ENCODE assay signal across 8 mouse cellular contexts in genomic region chr17:47359964-47360363, GRCm38 (mm10). TPM values are rescaled to one million over a fixed set of nuclear protein-coding genes. Genes with fewer than 3 reads are reported as not detected.
DNase-seq lines count a peak whose midpoint lies in the region; ATAC-seq and TF ChIP-seq lines count a peak whose summit lies in the region.
"Had no signal": no experiment of that assay in that cellular context is flagged by ENCODE, and none has a peak within 500 bp of the region (broad histone marks: within the 10 kb centered on the region; RNA-seq: fewer than 3 reads in every experiment).

No protein-coding gene starts in this region.

- ATAC-seq in kidney, embryonic 14.5 days (ENCODE audit: low FRiP score, low TSS enrichment): no peak
- no peak for ATAC-seq in G1E (ENCODE audit: extremely low read depth, insufficient number of reproducible peaks, low FRiP score, poor library complexity, severe bottlenecking)

- DNase-seq in kidney, adult 11 months: peak; percentile 27
- DNase-seq in G1E (ENCODE audit: low spot score): no peak
- peak; percentile 40 for DNase-seq in kidney, adult 9 months
- peak; percentile 24 for DNase-seq in lung, postnatal 25 days (ENCODE audit: low spot score)

- H3K9me3 ChIP-seq in kidney, embryonic 14.5 days (ENCODE audit: control insufficient read depth, low read length): no peaks in the 10 kb centered on the region
- no peaks in the 10 kb centered on the region for H3K9me3 ChIP-seq in G1E (replicated peaks)
- H3K9me3 ChIP-seq: neural tube, embryonic 13.5 days had no signal

- no peak overlapping the region for H3K4me2 ChIP-seq in kidney, embryonic 14.5 days (replicated peaks; ENCODE audit: low read depth, low read length)
- H3K4me2 ChIP-seq: neural tube, embryonic 13.5 days had no signal

- no peak overlapping the region for H3K27ac ChIP-seq in kidney, embryonic 14.5 days (ENCODE audit: low read depth, low read length)
- no peak overlapping the region for H3K27ac ChIP-seq in bone marrow, adult 2 months (ENCODE audit: control insufficient read depth, insufficient read depth, low read depth, low read length, poor library complexity)
- no peak overlapping the region for H3K27ac ChIP-seq in testis, adult 2 months (ENCODE audit: control insufficient read depth, insufficient read depth, low read depth, low read length)
- H3K27ac ChIP-seq: neural tube, embryonic 13.5 days had no signal

- no peaks in the 10 kb centered on the region for H3K27me3 ChIP-seq in kidney, embryonic 14.5 days (ENCODE audit: control insufficient read depth, insufficient read depth, low read length)
- H3K27me3 ChIP-seq in G1E (ENCODE audit: insufficient read depth, low read length): peaks cover 14% of the 10 kb centered on the region
- H3K27me3 ChIP-seq in testis, adult 2 months (ENCODE audit: control insufficient read depth, insufficient read depth, low read length): no peaks in the 10 kb centered on the region

- H3K9ac ChIP-seq in kidney, embryonic 14.5 days (ENCODE audit: low read depth, low read length): no peak overlapping the region
- H3K9ac ChIP-seq: neural tube, embryonic 13.5 days had no signal

- no peak for TF ChIP-seq POLR2A in bone marrow, adult 2 months (IDR thresholded peaks at IDR 0.05; ENCODE audit: borderline replicate concordance, control insufficient read depth, low read depth, low read length)
- no peak for TF ChIP-seq POLR2A in testis, adult 2 months (IDR thresholded peaks at IDR 0.05; ENCODE audit: control insufficient read depth, low read depth, low read length)

- no peaks in the 10 kb centered on the region for H3K4me1 ChIP-seq in kidney, embryonic 14.5 days (ENCODE audit: control insufficient read depth, insufficient read depth, low read length)
- peaks cover 2% of the 10 kb centered on the region; the same call in 1 of the 2 replicates for H3K4me1 ChIP-seq in G1E (ENCODE audit: insufficient read depth, low read depth, low read length)
- H3K4me1 ChIP-seq in bone marrow, adult 2 months (ENCODE audit: control insufficient read depth, insufficient read depth, low read length): no peaks in the 10 kb centered on the region
- peaks cover 5% of the 10 kb centered on the region for H3K4me1 ChIP-seq in testis, adult 2 months (ENCODE audit: control insufficient read depth, insufficient read depth, low read length)
- H3K4me1 ChIP-seq: neural tube, embryonic 13.5 days had no signal

- no peak overlapping the region for H3K4me3 ChIP-seq in kidney, embryonic 14.5 days (ENCODE audit: low read length)
- H3K4me3 ChIP-seq in G1E (ENCODE audit: low read depth, low read length): no peak overlapping the region
- no peak overlapping the region for H3K4me3 ChIP-seq in bone marrow, adult 2 months (replicated peaks; ENCODE audit: control insufficient read depth, low read depth, low read length)
- H3K4me3 ChIP-seq in testis, adult 2 months (ENCODE audit: control insufficient read depth, low read depth, low read length): no peak overlapping the region
- H3K4me3 ChIP-seq: neural tube, embryonic 13.5 days had no signal

- H3K36me3 ChIP-seq in kidney, embryonic 14.5 days (ENCODE audit: control insufficient read depth, insufficient read depth, low read length): peaks cover 46% of the 10 kb centered on the region
- H3K36me3 ChIP-seq in G1E (replicated peaks): no peaks in the 10 kb centered on the region
- H3K36me3 ChIP-seq in testis, adult 2 months (ENCODE audit: control insufficient read depth, insufficient read depth, low read length): no peaks in the 10 kb centered on the region

- WGBS in kidney, embryonic 14.5 days: 62% methylated on average over 6 of the region's 6 CpGs
- 37% methylated on average over 6 of the region's 6 CpGs for WGBS in bone marrow, adult 2 months

- peak; percentile 84 for TF ChIP-seq CTCF in G1E (IDR thresholded peaks at IDR 0.05; ENCODE audit: low read depth, low read length)
- TF ChIP-seq CTCF in bone marrow, adult 2 months (IDR thresholded peaks at IDR 0.05; ENCODE audit: control insufficient read depth, insufficient read depth, low read length): peak; percentile 73
- peak; percentile 74; the same call in 1 of the 2 replicates for TF ChIP-seq CTCF in testis, adult 2 months (IDR thresholded peaks at IDR 0.05; ENCODE audit: control insufficient read depth, insufficient read depth, insufficient replicate concordance, low read depth, low read length)

RNA-seq across cellular contexts. Expression of gene Mrps10, which starts 8.7 kb away (rescaled TPM):
- polyA plus RNA-seq in kidney, embryonic 14.5 days (2014; fragmentation: Nextera tagmentation; extraction: Ambion mirVana): 91.2 and 98.2 TPM in 2 replicates
- total RNA-seq in G1E (2014; fragmentation: Nextera tagmentation): 64.7 and 71.5 TPM in 2 replicates
- 43.0 and 48.0 TPM in 2 replicates for total RNA-seq in G1E (2017)
- polyA plus RNA-seq in G1E (2012): 50.0 and 65.5 TPM in 2 replicates
- 18.4 and 31.9 TPM in 2 replicates for polyA plus RNA-seq in bone marrow, adult 2 months (2011; ENCODE audit: insufficient read depth, insufficient read length, low replicate concordance, missing spikeins)
- 20.5 and 21.3 TPM in 2 replicates for polyA plus RNA-seq in testis, adult 2 months (2012; rRNA removed)

RNA-seq across cellular contexts. Expression of gene Guca1b, which starts 25.2 kb away (rescaled TPM):
- 0.46 and 0.57 TPM in 2 replicates for polyA plus RNA-seq in kidney, embryonic 14.5 days (2014; fragmentation: Nextera tagmentation; extraction: Ambion mirVana)
- total RNA-seq in G1E (2014; fragmentation: Nextera tagmentation) (not detected in 2 replicates), G1E (2017) (not detected in 2 replicates)
- polyA plus RNA-seq in G1E (2012): not detected in 2 replicates
- 0.61 and 1.2 TPM in 2 replicates for polyA plus RNA-seq in bone marrow, adult 2 months (2011; ENCODE audit: insufficient read depth, insufficient read length, low replicate concordance, missing spikeins)
- polyA plus RNA-seq in testis, adult 2 months (2012; rRNA removed): 0.26 and 0.36 TPM in 2 replicates

RNA-seq across cellular contexts. Expression of gene Guca1a, which starts 40.4 kb away (rescaled TPM):
- polyA plus RNA-seq in kidney, embryonic 14.5 days (2014; fragmentation: Nextera tagmentation; extraction: Ambion mirVana): 2.4 and 2.8 TPM in 2 replicates
- total RNA-seq in G1E (2014; fragmentation: Nextera tagmentation) (not detected in 2 replicates), G1E (2017) (not detected in 2 replicates)
- 0.08 and 0.10 TPM in 2 replicates for polyA plus RNA-seq in G1E (2012)
- 1.8 TPM in 1 of 2 replicates, not detected in the other for polyA plus RNA-seq in bone marrow, adult 2 months (2011; ENCODE audit: insufficient read depth, insufficient read length, low replicate concordance, missing spikeins)
- polyA plus RNA-seq in testis, adult 2 months (2012; rRNA removed): 10.1 and 15.0 TPM in 2 replicates
